Mouse (Mus musculus) C2C12 (cell line): ENCODE measurements around the gene Zfp383.

Experiments
- CEBPB ChIP-seq: IDR thresholded peaks from one replicate; pipeline ENCODE4 v1.6.1; 2011; ENCODE audit warnings: low read depth, mild to moderate bottlenecking, control low read depth, moderate library complexity
- CTCF ChIP-seq: IDR thresholded peaks from one replicate; pipeline ENCODE4 v1.5.1; 2011; ENCODE audit not compliant: control insufficient read depth, insufficient read depth, insufficient read length
- MAX ChIP-seq: IDR thresholded peaks from one replicate; pipeline ENCODE4 v1.6.1; 2011; ENCODE audit warnings: mild to moderate bottlenecking, control low read depth
- MYOG ChIP-seq: IDR thresholded peaks from one replicate; pipeline ENCODE4 v1.6.1; 2011; ENCODE audit not compliant: control insufficient read depth, insufficient read length; ENCODE audit errors: extremely low read depth
- USF1 ChIP-seq: IDR thresholded peaks from one replicate; pipeline ENCODE4 v1.6.1; 2011; ENCODE audit warnings: low read depth, mild to moderate bottlenecking, control low read depth, moderate library complexity

DNA sequence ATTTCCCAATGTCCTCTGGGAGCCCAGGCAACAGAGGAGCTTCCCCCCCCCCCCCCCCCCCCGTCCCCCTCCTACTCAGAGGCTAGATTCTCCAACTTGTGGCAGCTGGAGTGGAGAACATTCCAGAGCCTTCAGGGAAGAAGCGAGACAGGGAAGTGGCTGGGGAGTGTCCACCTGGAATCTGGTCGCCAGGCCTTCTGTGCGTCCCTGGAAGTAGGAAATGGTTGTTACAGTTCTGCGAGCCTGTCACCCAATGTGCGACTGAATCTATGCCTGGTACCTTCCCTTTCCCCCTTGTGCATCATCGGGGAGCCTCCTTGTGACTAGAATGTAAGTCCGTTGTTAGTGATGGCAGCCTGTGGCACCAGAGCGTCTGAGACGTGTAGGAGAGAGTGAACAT, 48.2 kb downstream of the Zfp383 start:
- TF ChIP-seq CTCF (no peak), USF1 (no peak), CEBPB (no peak), MYOG (no peak), MAX (no peak)
